Mouse (Mus musculus) neural tube, embryonic 10.5 days (tissue): ENCODE measurements around the gene Gm6217.
"Not testable (repeated sequence)": the region's sequence is repeated elsewhere in the genome, so short reads cannot be mapped to it uniquely, and the experiment has no call there.

ENCODE experiments used
- DNase-seq: peaks from one replicate; pipeline ENCODE4 v3.0.0-alpha.2; 2017; ENCODE audit warnings: low spot score; ENCODE audit errors: extremely low spot score

Gene Gm6217

DNA sequence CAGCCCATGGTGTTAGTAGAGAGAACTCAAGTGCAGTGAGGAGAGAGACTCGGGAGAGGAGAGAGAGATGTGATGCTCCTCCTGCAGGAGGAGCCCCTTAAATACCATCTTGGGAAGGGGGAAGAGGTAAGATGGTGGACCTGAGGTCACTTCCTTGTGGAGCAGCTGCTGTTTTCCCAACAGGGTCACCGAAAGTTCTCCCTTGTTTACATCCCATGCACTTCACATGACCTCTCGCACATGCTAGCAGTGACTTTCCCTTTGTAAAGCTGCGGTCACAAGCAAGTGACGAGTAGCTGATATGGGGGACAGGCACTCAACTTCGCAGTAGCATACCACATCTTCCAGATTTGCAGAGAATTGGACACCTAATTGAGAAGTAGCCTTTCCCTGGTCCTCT lies at the start of gene Gm6217:
Gene Gm6217 (minus strand): TSS at position 74 of the 400 bp plus-strand sequence.
- DNase-seq, result not testable (repeated sequence)

DNA sequence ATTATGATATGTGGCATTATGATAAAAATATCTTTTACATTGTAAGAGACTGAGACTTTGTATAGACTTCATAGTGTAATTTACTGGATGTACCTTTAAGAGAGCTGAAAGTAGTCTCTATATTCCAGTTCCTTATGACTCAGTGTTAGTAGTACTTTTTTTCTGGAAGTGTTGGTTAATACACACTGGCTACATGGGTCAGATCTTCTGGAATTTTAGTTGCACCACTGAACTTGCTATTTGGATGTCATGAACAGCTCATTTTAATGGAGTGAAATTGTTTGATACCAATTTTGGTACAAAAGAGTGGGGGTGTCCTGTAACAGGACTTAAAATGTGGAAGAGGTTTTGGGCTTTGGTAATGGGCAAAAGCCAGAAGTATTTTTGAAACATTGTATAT lies 46.6 kb upstream of the Gm6217 start:
- DNase-seq, result no peak

DNA sequence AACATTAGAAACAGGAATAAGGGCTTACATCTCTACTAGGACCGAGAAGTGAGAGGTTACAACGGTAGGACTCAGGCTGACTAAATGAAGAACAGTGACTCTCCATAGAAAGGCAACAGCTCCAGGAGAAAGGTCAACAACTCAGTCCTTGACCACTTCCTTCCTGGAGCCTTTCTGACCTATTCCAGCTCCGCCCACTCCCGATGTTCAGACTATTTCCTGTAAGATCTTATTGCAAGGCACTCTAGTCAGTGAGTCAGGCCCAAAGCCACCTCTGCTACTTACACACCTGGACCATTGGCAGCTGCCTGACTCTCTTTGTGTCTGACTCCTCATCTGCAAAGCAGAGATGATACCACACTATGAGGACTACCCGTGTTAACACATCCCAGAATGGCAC lies 44.6 kb upstream of the Gm6217 start:
- DNase-seq, result no peak

DNA sequence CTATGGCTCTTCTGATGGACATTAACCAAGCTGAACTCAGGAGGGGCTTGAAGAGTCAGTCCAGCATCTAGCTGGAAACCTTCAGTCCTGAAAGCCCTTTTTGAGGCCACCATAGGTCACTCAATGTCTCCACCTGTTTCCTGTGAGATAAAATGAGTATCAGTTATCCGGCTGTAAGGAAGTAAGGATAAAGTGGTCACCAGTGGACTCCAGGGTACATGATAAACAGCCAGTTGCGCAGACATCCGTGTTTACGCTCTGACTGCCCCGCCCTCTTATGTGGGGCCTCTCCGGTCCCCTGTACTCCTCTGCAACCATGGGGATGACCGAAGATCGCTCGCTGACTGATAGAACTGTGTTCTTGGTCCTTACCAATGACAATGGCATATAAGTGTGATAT lies 43.1 kb upstream of the Gm6217 start:
- no peak for DNase-seq

DNA sequence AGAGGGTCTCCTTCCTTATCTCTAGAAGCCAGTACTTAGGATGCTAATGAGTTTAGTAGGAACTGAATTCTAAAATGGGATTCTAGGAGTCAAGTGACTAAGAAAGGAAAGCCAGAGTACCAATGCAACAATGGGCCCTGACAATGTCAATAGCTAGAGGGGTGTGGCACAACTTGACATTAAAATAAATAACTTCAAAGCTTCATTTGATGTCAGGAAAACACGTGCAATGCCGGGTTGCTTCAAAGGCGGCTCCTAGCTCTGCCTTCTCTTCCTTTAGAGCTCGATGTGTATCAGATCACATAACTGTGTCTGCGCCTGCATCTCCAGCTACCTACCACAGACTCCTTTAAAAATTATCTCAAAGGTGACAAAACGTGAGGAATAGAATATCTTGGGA lies 42.7 kb upstream of the Gm6217 start:
- DNase-seq, result no peak

DNA sequence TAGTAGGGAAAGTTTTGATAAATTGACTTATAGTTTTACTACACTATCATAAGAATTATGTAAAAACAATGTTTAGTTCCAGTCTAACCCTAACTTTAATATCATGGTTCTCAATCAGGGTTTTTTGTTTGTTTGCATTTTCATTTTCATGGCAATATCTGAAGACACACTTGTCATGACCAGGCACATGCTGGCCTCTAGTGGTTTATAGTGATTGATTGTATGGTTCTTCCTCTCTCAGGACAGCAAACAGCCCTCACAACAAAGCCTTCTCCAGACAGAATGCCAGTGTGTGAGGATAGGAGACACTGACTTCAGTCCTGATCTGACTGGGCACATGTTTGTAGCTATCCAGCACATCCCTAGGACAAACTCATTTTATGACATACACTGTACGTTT lies 42.0 kb upstream of the Gm6217 start:
- no peak for DNase-seq

DNA sequence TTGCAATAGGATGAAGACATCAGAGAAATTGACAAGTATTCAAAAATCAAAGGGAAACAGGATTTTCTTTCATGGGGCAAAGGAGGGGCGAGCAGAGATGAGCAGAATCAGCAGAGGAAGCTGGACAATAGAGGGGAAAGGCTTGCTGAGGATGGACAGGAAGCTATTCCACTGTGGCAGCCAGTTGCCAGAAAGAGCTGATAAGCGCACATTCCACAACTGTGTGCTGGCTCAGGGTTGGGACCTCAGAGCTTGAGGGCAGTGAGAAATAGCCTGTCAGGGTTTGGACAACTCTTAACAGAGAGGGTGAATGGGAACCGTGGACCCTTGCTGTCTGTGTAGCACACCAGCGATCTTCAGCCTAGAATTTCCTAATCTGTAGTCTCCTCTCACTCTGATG lies 40.8 kb upstream of the Gm6217 start:
- DNase-seq, result no peak

DNA sequence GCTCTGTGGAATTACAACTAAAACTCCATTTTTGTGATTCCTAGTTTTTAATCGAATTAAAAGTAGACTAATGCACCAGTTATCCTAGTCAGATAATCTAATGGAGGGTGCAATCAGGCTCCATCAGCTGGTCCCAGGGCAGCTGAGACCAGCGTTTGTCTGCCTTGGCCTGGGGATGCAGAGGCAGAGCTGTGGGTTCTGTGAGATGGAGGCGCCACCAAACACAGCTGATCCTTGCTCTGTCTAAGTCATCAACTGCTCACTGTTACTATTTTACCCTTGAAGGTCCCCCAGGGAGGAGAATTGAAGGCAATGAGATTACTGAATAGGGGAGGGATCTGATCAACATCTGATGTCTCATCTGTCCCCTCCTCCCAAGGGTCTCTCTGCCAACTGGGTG lies 35.2 kb upstream of the Gm6217 start:
- no peak for DNase-seq

DNA sequence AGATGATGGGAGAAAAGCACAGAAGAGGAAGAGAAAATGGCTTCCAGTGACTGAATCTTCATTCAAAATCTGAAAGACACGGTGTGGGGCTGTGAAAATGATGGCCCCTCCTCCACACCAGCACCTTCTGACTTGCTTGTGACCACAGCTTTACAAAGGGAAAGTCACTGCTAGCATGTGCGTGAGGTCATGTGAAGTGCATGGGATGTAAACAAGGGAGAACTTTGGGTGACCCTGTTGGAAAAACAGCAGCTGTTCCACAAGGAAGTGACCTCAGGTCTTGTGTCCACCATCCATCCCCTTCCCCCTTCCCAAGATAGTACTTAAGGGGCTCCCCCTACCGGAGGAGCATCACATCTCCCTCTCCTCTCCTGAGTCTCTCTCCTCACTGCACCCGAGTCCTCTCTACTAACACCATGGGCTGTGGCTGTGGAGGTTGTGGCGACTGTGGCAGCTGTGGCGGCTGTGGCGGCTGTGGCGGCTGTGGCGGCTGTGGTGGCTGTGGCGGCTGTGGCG lies 28.7 kb upstream of the Gm6217 start, which contains the start of gene Gm47955:
Gene Gm47955 (plus strand): TSS at position 417 of the 516 bp plus-strand sequence.
- DNase-seq, result no peak

DNA sequence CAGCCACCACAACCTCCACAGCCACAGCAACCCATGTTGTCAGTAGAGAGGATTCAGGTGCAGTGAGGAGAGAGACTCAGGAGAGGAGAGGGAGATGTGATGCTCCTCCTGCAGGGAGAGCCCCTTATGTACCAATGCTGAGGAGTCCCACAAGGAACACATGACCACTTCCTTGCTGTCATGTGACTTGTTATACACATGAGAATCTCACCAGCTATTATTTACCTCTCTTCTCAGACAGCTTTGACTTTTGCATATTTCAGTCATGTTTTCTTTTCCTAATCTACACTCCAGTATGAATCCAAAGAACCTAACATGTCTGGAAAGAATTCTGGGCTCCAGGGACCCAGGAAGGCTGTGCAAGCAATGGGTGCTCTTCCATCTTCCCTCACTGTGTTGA lies 24.7 kb upstream of the Gm6217 start, which contains the start of gene Gm7544:
Gene Gm7544 (minus strand): TSS at position 101 of the 400 bp plus-strand sequence.
- not testable (repeated sequence) for DNase-seq

DNA sequence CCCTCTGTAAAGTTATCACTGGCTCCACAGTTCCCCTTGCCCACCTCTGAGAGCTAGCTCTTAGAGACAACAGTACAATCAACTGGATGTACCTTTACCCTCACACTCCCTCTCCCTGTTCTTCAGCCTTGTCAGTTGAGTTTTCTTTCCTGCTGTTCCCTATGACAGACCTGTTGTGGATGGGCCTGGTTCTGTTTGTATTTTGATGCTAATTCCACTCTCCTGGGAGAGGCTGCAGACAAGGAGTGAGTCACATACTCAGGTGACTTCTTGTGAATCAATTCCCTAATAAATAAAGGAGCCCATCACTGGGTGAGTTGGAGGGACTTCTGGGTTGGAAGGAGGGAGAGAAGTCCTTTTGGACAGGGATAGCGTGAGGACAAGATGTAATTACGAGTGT lies 17.4 kb upstream of the Gm6217 start:
- DNase-seq, result no peak

DNA sequence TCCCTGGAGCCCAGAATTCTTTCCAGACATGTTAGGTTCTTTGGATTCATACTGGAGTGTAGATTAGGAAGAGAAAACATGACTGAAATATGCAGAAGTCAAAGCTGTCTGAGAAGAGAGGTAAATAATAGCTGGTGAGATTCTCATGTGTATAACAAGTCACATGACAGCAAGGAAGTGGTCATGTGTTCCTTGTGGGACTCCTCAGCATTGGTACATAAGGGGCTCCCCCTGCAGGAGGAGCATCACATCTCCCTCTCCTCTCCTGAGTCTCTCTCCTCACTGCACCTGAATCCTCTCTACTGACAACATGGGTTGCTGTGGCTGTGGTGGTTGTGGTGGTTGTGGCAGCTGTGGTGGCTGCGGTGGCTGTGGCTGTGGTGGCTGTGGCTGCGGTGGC lies 14.8 kb upstream of the Gm6217 start:
- DNase-seq, result not testable (repeated sequence)

DNA sequence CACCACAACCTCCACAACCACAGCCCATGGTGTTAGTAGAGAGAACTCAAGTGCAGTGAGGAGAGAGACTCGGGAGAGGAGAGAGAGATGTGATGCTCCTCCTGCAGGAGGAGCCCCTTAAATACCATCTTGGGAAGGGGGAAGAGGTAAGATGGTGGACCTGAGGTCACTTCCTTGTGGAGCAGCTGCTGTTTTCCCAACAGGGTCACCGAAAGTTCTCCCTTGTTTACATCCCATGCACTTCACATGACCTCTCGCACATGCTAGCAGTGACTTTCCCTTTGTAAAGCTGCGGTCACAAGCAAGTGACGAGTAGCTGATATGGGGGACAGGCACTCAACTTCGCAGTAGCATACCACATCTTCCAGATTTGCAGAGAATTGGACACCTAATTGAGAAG lies 12.1 kb upstream of the Gm6217 start, which contains the start of gene A030003K21Rik:
Gene A030003K21Rik (minus strand): TSS at position 94 of the 400 bp plus-strand sequence.
- DNase-seq, result not testable (repeated sequence)

DNA sequence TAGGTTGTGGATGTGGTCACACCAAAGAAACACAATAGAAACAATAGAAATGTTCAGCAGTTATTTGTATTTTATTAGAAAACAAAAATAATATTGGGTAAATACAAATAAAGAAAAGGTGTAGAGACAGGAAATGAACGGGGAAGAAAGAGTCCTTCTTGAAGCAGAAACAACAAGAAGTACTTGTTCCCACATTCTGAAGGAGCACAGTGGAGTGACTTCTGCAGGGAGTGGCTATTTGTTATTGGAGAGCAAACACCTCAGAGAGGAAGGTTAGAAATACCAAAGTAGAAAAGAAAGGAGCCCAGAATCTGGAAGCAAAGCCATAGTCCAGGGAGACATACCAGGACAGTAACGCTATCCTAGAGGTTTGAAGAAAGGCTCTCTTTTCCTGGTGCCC lies 11.3 kb upstream of the Gm6217 start:
- DNase-seq, result not testable (repeated sequence)

DNA sequence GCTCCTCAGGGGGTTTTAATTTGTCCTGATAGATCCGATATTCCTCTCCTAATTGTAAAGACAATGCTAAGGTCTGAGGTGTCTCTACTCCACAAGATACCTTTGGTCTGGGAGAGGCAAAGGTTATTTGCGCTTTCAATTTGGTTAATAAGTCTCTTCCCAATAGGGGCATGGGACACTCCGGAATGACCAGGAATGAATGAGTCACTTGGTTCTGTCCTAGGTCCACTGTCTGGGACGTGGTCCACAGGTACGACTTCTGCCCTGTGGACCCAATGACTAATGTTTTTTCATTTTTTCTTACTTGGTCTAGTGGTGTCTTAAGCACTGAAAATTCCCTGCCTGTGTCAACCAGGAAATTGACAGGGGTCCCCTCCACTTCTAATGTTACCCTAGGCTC lies 7.5 kb upstream of the Gm6217 start:
- no peak for DNase-seq

DNA sequence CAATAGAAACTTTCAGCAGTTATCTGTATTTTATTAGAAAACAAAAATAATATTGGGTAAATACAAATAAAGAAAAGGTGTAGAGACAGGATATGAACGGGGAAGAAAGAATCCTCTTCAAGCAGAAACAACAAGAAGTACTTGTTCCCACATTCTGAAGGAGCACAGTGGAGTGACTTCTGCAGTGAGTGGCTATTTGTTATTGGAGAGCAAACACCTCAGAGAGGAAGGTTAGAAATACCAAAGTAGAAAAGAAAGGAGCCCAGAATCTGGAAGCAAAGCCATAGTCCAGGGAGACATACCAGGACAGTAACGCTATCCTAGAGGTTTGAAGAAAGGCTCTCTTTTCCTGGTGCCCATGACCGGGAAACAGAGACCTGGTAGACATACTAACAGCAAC lies 641 bp downstream of the Gm6217 start:
- not testable (repeated sequence) for DNase-seq

DNA sequence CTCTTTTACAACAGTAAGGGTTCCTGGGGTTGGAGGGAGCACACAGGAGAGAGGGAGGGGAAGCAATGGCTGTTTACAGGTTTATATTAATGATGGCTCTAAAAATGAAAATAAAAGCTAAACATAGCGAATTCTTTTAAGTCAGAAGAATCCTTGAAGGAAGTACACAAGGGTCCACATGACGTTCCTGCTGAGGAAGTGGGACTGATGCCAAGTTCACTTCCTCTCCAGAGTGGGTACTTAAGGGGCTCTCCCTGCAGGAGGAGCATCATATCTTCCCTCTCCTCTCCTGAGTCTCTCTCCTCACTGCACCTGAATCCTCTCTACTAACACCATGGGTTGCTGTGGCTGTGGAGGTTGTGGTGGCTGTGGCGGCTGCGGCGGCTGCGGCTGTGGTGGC lies 6.5 kb downstream of the Gm6217 start, which contains the start of gene A030014E15Rik:
Gene A030014E15Rik (plus strand): TSS at position 268 of the 400 bp plus-strand sequence.
- no peak for DNase-seq

DNA sequence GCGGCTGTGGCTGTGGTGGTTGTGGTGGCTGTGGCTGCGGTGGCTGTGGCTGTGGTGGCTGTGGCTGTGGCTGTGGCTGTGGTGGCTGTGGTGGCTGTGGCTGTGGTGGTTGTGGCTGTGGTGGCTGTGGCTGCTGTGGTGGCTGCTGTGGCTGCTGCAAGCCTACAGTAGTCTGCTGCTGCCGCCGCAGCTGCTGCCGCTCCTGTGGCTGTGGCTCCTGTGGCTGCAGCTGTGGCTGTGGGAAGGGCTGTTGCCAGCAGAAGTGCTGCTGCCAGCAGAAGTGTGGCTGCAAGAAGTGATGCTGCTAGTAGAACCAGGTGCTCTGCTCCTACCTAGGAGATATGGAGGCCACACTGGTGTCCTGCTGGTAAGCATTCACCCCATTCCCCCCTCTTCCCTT lies 17.8 kb downstream of the Gm6217 start:
- not testable (repeated sequence) for DNase-seq

DNA sequence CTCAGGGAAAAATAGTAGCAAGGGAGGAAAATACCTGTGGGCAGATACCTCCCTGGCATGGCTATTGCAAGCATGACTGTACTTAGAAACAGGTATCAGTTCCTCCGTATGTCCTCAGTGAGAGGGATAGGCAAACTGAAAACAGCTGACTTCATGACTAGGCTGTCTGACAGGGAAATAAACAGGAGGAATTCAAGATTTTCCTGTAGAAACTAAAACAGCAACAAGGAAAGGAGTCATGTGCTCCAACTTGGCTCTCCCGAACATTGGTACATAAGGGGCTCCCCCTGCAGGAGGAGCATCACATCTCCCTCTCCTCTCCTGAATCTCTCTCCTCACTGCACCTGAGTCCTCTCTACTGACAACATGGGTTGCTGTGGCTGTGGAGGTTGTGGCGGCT lies 18.2 kb downstream of the Gm6217 start, which contains the start of gene A030005L19Rik:
Gene A030005L19Rik (plus strand): TSS at position 301 of the 400 bp plus-strand sequence.
- no peak for DNase-seq

DNA sequence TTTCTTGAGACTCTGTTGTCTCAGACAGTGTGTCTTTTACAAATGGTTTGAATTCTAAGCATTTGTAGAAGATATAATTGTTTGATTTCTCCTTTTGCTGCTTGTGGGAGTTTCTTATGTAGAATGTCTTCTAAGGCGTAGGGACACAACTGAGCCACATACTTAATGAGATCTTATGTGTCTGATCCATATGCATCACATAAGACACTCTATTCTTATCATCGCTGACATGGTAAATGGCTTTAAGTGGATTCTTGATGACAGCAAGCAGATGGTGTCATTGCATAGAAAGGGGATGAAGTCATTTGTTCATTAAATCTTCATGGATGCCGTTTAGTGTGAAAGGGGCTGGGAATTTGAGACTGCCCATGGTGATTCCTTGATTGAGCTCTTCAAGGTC lies 25.3 kb downstream of the Gm6217 start:
- DNase-seq, result no peak

DNA sequence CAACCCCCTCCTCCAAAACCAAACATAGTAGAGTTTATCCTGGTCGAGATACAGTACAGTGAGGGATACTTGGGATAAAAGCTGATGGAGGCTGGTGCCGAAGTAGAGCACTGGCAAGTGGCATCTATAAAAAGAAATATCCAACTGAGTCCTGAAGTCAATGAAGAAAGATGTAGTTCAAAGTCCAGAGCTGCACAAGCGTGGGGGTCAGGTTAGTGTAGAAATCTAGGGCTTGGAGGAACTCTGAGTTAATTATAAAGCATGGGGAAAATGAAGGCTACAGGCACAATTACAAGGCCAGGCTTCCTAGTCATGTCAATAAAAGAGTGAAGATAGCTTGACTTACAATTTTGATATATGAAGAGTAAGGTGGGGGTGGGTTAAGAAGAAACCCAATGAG lies 30.0 kb downstream of the Gm6217 start:
- DNase-seq, result no peak

DNA sequence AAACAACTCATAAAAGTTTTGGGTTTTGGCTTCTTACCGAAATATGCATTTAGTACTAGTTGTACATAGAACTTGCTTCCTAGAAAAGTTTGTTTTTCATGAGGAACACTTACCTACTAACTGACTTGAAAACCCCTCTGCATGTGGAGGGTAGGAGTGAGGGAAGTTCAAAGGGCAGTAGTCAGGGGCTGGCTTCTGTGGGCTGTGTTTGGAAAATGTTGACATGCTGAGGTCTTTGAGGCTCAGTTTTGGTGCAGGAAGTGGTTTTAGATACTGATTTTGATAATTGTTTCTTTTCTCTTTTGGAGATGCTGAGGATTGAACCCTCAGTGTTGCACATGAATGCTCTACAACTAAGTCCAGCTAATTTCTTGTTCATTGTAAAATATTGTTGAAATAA lies 30.6 kb downstream of the Gm6217 start:
- no peak for DNase-seq

DNA sequence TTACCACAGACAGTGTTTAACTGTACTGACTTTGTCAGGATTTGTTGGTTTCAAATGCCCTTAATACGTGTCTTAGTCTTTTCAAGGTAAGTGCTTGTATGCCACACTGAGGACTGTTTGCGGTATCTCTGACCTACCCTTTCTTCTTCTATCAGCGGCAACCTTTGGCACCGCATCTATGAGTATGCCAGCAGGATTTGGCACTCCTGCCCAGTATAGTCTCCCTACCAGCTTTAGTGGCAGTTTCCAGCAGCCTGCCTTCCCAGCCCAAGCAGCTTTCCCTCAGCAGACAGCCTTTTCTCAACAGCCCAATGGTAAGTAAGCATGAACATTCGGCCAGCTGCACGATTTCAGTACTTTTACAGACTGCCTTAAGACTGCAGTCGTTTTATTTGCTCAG lies 37.9 kb downstream of the Gm6217 start:
- no peak for DNase-seq
